Mouse (Mus musculus): Measurements from ENCODE around the gene Hs3st5.
"Not testable (repeated sequence)": the region's sequence is repeated elsewhere in the genome, so short reads cannot be mapped to it uniquely, and the experiment has no call there.

Gene Hs3st5

GRCm38 (mm10) chr10:36506727-36507555, at the start of gene Hs3st5:
TSS of gene Hs3st5 (plus strand) at chr10:36506814.
- no peak for DNase-seq

GRCm38 (mm10) chr10:36468664-36469063, 38.0 kb upstream of the Hs3st5 start:
- DNase-seq = no peak

DNA sequence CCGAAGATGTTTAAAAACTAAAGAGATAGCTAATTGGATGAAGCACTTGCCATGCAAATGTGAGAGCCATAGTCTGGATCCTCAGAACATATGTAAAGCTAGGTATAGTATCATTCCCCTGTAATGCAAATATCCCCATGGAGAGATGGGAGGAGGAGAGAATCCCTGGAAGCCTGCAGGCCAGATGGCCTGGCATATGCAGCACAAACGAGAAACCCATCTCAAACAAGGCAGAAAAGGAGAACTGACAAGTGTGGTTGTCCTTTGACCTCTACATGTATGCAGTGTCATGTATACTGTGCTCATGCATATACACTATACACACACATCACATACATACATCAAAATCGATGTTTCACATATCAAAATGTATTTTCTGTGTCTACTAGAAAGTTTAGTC, 35.5 kb upstream of the Hs3st5 start:
- DNase-seq = no peak

DNA sequence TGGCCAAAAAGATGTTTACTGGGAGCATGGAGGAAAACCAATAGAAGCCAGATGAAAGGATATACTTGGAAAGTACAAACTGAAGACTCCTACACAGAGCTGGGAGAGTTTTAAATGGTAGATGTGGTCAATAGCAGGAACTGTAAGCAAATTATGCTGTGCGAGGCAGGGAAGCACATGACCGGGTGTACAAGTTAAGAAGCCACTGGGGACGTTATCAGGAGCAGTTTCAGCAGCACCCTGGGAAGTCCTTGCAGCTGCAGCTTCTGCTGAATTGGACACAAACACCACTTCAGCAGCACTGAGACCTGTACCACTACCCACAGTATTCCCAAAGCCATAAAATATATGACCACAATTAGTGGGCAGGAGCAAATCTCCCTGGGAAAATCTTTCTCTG, 31.8 kb upstream of the Hs3st5 start:
- DNase-seq = no peak

- no peak for DNase-seq
Observed at GRCm38 (mm10) chr10:36477543-36477942, 29.1 kb upstream of the Hs3st5 start.

DNA sequence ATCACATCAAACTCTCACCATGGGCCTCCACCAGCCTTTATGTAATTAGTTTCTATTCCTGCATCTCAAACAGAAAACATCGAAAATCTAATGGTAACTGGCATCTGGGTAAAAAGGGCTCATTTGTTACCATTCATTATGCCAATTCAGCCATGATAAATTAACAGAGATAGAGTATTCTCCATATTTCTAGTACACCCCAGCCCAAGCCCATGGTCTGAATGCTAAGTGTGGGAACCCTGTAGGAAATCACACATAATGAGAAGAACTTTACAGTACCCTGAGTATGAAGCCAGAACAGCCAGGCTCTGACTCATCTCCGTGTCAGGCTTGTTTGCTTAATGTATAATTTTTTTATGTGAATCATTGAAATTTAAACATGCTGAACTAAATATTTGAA, 23.3 kb upstream of the Hs3st5 start:
- no peak for DNase-seq

DNA sequence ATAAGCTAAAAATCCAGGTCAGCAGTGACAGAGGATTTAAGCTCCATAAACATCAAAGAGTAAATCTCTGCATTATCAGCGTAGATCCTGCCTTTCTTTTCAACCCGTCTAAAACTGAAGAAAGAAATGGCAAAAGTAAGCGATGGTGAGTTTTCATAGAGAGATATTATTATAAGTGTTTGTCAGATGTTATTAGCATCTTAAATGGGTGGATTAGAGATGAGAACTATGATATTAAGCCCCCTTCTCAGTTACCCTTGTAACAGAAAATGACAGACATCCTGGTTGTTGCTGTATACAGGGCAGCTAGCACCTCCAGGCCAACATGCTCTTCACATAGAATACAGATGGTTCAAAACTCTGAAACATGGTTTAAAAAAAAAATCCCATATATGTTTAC, 22.6 kb upstream of the Hs3st5 start:
- DNase-seq = no peak

DNA sequence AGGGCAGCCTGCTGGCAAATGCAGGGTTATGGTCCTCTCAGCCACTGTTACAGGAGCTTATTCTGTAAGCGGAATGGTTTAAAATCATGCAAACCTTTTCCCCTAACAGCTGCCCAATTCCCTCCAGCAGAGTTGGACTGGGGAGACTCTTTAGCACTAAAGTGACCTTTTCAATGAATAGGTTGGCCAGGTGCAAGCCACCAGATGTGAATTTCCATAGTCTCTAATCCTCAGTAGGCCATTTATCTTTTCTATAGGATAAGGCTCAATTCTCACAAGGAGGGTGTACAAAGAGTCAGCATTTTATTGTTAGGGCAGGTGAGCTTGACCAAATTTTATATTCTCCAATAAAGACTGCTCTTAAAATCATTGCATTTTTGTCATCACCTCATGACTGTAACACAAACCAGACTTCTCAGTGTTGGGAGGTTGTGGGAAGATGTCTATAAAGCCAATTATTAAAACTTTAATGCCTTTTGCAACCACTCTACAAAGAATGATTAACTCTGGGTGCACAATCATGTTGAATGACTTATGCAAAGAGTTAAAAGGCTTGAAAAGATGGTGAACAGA, 21.8 kb upstream of the Hs3st5 start:
- DNase-seq = no peak

GRCm38 (mm10) chr10:36493566-36493965, 13.0 kb upstream of the Hs3st5 start:
- no peak for DNase-seq

DNA sequence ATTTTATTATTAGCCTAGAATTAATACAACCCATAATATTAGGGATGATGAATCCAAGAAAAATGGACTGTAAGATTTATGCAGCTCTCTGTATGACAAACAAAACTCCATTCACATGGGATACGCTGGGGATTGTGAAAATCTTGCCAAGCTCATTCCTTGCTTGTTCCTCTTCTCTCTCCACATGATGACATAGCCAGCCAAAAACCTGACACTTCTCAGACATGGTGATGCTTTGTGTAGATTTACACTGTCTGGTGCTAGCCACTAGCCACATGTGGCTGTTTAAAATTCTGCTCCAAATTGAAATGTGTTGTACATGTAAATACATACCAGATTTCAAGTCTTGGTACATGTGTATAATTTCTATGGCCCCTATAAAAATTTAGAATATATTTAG, 6.9 kb upstream of the Hs3st5 start:
- DNase-seq = no peak

GRCm38 (mm10) chr10:36506033-36506726, 434 bp upstream of the Hs3st5 start:
- DNase-seq = no peak

GRCm38 (mm10) chr10:36507556-36507870, 899 bp downstream of the Hs3st5 start:
- DNase-seq = no peak

DNA sequence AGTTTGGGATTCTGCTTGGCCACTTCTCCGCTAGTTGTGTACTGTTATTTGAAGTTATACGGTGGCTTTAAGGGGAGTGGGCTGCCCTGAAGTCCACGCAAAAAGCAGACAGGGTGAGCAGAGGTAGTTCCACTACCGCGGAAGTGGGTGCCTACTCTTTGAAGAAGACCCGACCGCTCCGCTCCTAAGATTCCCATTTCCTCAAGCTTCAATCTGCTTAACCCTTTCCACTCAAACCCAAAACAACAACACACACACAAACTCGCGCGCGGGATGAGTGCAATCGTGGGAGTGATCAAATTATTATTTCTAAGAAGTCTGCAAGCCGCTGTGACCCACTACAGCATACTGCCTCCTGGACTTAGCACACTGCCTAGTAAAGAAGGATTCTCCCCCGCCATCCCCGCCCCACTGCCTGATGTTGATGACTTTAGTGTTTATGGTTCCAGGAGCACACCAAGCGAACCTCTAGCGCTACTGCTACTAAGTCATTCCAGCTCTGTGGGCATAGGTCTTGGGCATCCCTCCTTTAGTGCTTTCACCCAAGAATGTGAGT, 1.5 kb downstream of the Hs3st5 start:
- DNase-seq = no peak

GRCm38 (mm10) chr10:36509477-36509876, 2.9 kb downstream of the Hs3st5 start:
- DNase-seq = no peak

GRCm38 (mm10) chr10:36523881-36524280, 17.3 kb downstream of the Hs3st5 start:
- no peak for DNase-seq

GRCm38 (mm10) chr10:36533633-36534335, 27.2 kb downstream of the Hs3st5 start:
- no peak for DNase-seq

- peak; percentile 8 for DNase-seq
Observed at GRCm38 (mm10) chr10:36546622-36547021, 40.0 kb downstream of the Hs3st5 start.

DNA sequence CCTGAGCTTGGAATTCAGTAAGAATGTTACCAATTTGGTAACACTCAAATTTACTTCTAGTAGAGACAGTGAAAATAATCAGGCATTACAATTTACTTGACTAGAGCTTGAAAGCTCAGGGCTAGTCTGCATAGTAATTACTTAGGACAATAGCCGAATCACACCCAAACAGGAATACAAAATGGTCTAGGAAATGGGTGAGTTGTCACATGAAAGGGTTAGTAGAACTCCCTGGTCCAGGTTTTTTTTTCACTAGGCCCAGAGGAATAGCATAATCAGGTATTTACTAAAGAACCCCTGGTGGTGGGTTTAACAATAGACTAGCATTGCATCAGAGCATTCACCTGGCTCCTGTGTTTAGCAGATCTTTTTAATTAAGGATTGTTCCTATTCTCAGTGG, 41.1 kb downstream of the Hs3st5 start:
- DNase-seq = not testable (repeated sequence)

GRCm38 (mm10) chr10:36554057-36554456, 47.4 kb downstream of the Hs3st5 start:
- DNase-seq = no peak

DNA sequence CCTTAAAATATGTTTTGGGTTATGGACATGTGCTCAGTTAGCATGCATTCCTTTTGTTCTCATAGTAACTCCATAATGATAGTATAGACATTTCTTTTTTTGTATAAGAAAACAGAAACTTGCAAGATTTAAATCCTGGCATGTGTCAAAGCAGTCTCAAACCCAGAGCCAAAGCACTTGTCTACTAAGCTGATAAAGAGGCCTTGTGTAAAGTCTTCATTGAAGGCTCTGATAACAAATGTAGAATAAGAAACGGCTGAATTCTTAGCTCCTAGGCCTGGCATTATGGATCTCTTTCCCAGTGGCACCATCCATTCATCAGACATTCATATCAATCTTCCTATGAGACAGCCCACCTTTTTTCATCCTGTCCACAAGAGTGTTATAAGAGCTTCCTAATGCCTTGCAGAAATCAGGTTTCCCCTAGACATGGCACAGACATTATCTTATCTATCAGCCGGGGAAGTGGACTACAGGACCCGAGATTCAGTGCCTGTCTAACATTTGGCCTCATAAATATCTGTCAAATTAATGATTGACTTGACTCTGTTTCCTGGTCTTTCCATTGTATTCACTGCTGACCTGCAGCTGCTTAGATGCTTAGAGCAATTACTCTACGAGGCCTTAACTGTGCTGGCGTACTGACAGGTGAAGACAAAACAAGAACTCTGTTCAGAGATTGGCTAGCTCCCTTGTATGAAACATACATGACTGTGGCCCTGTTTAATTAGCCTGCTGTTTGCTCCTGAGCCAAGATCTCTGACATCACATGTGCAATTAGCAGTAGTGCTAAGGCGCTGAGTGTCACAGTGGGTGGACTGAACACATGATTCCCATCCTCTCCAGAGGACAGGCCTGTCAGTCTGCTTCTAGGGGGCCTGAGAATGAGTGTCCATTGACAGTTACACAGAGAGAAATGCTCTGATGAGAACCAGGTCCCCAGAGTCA, 48.6 kb downstream of the Hs3st5 start:
- DNase-seq = no peak

DNA sequence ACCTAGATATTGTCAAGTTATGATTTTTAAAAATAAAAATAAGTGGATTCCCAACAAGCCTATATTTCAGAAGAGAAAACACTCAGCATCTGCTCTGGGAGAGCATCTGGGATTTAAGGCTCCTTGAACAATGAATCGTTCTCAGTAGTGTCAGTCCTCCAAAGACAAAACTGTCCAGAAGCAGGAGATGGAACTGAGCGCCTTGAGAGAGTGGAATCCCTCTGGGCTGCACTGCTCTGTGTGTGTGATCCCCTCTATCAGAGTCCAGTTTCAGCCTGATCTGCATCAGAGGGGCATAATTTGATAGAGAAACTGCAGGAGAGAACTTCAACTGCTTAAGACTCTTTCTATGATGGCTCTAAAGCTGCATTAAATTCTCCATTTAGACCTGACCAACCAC, 49.5 kb downstream of the Hs3st5 start:
- DNase-seq = no peak

DNA sequence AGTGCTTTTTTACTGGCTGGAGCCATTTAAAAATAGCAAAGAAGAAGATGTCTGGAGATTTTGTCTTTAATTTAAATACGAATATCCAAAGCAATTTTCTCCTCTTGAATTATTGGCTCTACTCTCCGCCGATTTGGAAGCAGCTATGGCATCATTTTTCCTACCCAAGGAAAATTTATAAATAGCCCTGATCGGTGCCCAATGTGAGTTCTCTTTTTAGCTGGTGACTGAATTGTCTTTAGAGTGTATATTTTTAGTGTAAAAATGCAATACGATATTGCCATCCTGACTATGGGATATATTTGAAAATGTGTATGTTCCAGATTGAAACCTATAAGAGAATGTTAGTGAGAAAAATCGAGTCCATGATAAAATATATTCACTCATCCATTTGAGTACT, 51.1 kb downstream of the Hs3st5 start:
- DNase-seq = no peak
